Mouse (Mus musculus): ENCODE results near the gene Gm45837. TPM values are rescaled to one million over a fixed set of nuclear protein-coding genes. Genes with fewer than 3 reads are reported as not detected.

The Gm45837 gene
- total RNA-seq, 2 experiments from 2014 or later, result 5.0 TPM; not detected in 1

GRCm38 (mm10) chr7:101385866-101386452 lies 24.7 kb upstream of the Gm45837 start:
- no peak for ATAC-seq (replicated peaks; ENCODE audit: low FRiP score, poor library complexity, severe bottlenecking)

- ATAC-seq (replicated peaks; ENCODE audit: low FRiP score, poor library complexity, severe bottlenecking), result no peak
Observed at GRCm38 (mm10) chr7:101389256-101389655, 21.4 kb upstream of the Gm45837 start.

GRCm38 (mm10) chr7:101391909-101392479 lies 18.7 kb upstream of the Gm45837 start:
- ATAC-seq (replicated peaks; ENCODE audit: low FRiP score, poor library complexity, severe bottlenecking), result no peak

GRCm38 (mm10) chr7:101393015-101393414 lies 17.7 kb upstream of the Gm45837 start:
- ATAC-seq (replicated peaks; ENCODE audit: low FRiP score, poor library complexity, severe bottlenecking), result no peak

- ATAC-seq (replicated peaks; ENCODE audit: low FRiP score, poor library complexity, severe bottlenecking), result no peak
Observed at GRCm38 (mm10) chr7:101393694-101394504, 16.8 kb upstream of the Gm45837 start.

- no peak for ATAC-seq (replicated peaks; ENCODE audit: low FRiP score, poor library complexity, severe bottlenecking)
Observed at GRCm38 (mm10) chr7:101394569-101394968, 16.1 kb upstream of the Gm45837 start.

- no peak for ATAC-seq (replicated peaks; ENCODE audit: low FRiP score, poor library complexity, severe bottlenecking)
Observed at GRCm38 (mm10) chr7:101395471-101395870, 15.2 kb upstream of the Gm45837 start.

- no peak for ATAC-seq (replicated peaks; ENCODE audit: low FRiP score, poor library complexity, severe bottlenecking)
Observed at GRCm38 (mm10) chr7:101397175-101397574, 13.5 kb upstream of the Gm45837 start.

GRCm38 (mm10) chr7:101401510-101401909 lies 9.2 kb upstream of the Gm45837 start:
- ATAC-seq (replicated peaks; ENCODE audit: low FRiP score, poor library complexity, severe bottlenecking), result no peak

- no peak for ATAC-seq (replicated peaks; ENCODE audit: low FRiP score, poor library complexity, severe bottlenecking)
Observed at GRCm38 (mm10) chr7:101403831-101404230, 6.9 kb upstream of the Gm45837 start.

- ATAC-seq (replicated peaks; ENCODE audit: low FRiP score, poor library complexity, severe bottlenecking), result peak; percentile 80
Observed at GRCm38 (mm10) chr7:101412796-101413195, 2.1 kb downstream of the Gm45837 start.

- ATAC-seq (replicated peaks; ENCODE audit: low FRiP score, poor library complexity, severe bottlenecking), result no peak
Observed at GRCm38 (mm10) chr7:101414209-101414608, 3.5 kb downstream of the Gm45837 start.

- ATAC-seq (replicated peaks; ENCODE audit: low FRiP score, poor library complexity, severe bottlenecking), result no peak
Observed at GRCm38 (mm10) chr7:101414661-101415511, 4.2 kb downstream of the Gm45837 start.

- no peak for ATAC-seq (replicated peaks; ENCODE audit: low FRiP score, poor library complexity, severe bottlenecking)
Observed at GRCm38 (mm10) chr7:101415512-101416100, 4.9 kb downstream of the Gm45837 start.

- no peak for ATAC-seq (replicated peaks; ENCODE audit: low FRiP score, poor library complexity, severe bottlenecking)
Observed at GRCm38 (mm10) chr7:101416391-101416790, 5.7 kb downstream of the Gm45837 start.

- ATAC-seq (replicated peaks; ENCODE audit: low FRiP score, poor library complexity, severe bottlenecking), result no peak
Observed at GRCm38 (mm10) chr7:101419013-101419770, 8.5 kb downstream of the Gm45837 start.

- ATAC-seq (replicated peaks; ENCODE audit: low FRiP score, poor library complexity, severe bottlenecking), result no peak
Observed at GRCm38 (mm10) chr7:101421529-101421928, 10.8 kb downstream of the Gm45837 start, which contains the start of gene Pde2a. Gene Pde2a, plus strand, starts transcription at chr7:101421691.

- ATAC-seq (replicated peaks; ENCODE audit: low FRiP score, poor library complexity, severe bottlenecking), result no peak
Observed at GRCm38 (mm10) chr7:101422069-101422468, 11.4 kb downstream of the Gm45837 start.

GRCm38 (mm10) chr7:101422646-101423045 lies 12.0 kb downstream of the Gm45837 start:
- no peak for ATAC-seq (replicated peaks; ENCODE audit: low FRiP score, poor library complexity, severe bottlenecking)

Measured in erythroblast, adult 5-6 weeks (primary cell).